Mouse (Mus musculus) thymus, postnatal 0 days (tissue): ENCODE measurements around the gene Klhl20. TPM values are rescaled to one million over a fixed set of nuclear protein-coding genes. Genes with fewer than 3 reads are reported as not detected.
"Not testable (repeated sequence)": the region's sequence is repeated elsewhere in the genome, so short reads cannot be mapped to it uniquely, and the experiment has no call there.

Source experiments
- DNase-seq: peaks from one replicate; pipeline ENCODE4 v3.0.0-alpha.2; 2015; ENCODE audit warnings: low spot score
- polyA plus RNA-seq: library from polyadenylated mRNA; unstranded; fragments of >200 nt; fragmentation: Nextera tagmentation; extraction: Ambion mirVana; gene quantifications from 2 replicates; pipeline ENCODE4 v1.2.1, GENCODE M21; 2015

Klhl20 gene
- 17.5 and 17.6 TPM in 2 replicates for polyA plus RNA-seq

DNA sequence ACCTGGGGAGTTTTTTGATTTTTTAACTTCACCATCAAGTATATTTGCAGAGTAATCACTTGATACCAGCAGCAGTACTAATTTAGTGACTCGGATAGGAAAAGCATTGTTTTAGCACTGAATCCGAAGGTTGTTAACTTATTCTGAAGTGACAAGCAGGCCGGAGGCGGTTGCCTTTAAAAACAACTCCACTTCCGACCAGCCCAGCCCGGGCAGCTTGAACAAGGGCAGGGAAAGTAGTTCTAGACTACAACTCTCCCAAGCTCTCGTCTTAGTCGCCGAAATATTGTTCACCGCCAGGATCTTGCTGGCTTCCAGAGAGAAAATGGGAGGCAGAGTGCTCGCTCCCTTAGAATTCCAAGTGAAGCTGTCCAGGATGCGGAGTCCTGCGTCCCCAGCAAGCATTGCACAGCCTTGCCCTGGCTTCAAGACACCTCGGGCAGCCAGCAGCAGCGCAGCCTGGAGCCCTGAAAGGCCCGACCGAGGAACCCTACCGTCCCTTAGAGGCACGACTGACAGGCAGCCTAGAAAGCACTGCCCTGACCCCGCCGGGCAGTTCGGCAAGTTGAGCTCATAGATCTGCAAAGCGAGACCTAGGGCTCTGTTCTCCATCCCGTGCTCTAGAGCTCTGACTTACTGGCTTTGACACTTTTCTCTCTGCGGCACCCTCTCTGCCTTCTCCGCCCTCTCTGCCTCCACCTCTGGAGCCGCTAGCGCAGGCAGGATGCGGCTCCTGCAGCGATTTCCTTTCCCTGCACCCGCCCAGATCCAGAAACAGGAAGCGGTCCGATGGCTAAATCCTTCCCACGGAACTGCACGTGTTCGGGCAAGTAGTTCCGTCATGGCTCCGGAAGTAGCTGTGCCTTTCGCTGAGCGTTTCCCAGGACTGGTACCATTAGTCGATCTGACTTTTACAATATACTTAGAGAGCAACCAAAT is at the start of gene Klhl20:
Gene Klhl20 (minus strand): TSS at position 786 of the 939 bp plus-strand sequence.
- DNase-seq: peak; percentile 96

DNA sequence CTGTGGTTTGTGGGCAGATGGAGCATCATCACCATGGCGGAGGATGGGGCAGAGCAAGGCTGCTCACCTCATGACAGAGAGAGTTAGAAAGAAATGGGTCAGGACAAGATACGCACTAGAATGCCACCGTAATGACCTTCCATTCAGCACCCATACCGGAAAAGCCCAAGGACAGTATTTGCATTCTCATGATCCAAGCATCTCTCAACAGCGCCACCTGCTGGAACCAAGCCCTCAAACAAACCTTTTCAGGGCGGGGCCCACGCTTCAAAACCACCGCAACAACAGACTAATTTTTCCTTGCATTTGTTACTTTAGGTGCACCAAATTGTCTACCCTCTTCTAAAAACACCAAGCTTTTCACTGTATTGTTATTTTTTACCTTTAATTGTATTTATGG is 49.4 kb upstream of the Klhl20 start:
- DNase-seq: peak; percentile 74

DNA sequence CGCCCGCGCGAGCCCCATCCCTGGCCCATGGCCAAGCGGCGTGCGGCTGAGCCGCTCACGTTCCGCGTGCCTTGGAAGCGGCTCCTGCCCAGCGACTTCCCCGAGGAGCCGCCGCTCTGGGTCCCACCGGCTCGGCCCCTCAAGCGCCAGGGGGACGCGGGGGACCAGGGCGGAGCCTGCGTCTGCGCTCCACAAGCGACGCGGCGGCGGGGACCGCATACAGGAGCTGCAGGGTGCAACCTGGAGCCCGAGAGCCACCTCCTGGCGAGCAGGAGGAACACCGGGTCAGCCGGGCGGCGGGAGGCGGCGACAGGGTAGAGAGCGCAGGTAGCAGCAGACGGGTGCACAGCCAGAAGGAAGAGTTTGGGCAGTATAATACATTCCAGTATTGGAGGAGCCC is 39.3 kb upstream of the Klhl20 start:
- DNase-seq: peak; percentile 81

DNA sequence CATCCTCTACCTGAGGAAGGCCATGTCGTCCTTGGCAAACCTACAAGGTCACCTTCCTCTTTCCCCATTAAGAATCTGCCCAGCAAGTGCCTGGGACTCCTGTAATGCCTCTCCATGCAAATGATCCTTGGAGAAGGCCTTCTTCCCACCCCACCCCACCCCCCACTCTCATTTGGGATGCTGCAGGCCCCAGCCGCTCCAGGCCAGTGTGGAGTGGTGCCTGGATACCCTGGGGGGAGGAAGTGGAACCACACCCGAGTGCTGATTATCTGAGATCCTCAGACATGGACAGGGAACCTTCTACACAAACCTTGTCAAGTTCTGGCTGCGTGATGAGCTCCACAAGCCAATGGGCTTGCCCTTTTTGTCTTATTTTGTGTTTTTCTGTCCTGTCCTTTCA is 29.0 kb upstream of the Klhl20 start:
- no peak for DNase-seq

DNA sequence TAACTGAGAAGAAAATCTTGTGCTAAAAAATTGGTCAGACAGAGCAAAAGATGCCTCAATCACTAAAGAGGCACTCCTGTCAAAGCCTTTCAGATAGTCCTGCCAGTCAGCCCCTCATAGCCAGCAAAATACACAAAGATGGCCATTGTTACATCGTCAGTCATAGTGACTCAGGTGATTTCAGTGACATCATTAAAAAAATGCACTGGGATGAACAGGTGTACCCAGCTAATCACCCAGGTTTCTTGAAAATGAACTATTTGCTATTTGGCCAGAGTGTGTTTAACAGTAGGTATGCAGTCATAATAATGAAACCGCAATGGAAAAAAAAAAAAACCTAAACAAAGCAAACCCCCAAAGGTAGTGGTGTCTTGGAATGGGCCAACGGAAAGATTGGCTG is 27.9 kb upstream of the Klhl20 start, which contains the start of gene Tex50:
Gene Tex50 (minus strand): TSS at position 101 of the 400 bp plus-strand sequence.
- no peak for DNase-seq

DNA sequence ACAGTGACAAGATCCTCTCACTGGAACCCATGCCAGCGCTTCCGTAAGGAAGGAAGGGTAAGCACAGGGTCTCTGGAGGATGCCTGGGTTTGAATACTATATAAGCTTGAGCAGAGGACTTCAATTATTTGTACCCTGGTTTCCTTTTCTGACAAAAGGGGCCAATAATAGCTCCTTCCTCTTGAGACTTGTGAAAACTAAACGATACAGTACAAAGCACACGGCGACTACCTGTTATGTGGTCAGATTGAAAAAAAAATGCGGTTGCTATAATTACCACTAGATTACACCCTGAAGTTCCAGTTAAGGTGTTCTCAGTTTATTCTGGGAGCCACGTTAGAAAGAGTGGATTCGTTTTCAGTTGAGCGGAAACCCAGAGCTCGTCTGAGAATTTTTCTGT is 25.2 kb upstream of the Klhl20 start:
- DNase-seq: peak; percentile 9

DNA sequence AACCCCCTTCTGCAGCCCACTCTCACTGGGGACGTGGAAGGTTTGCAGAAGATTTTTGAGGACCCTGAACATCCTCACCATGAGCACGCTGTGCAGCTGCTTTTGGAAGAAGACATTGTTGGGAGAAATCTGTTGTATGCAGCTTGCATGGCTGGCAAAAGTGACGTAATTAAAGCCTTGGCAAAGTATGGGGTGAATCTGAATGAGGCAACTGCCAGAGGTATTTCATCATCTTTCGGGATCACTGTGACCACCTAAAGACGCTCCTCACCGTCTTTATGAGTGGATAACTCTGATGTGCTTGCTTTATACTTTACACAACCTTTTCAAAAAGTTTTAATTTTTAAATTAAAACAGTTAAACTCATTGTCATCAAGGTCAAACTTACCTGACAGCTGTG is 19.8 kb upstream of the Klhl20 start:
- no peak for DNase-seq

DNA sequence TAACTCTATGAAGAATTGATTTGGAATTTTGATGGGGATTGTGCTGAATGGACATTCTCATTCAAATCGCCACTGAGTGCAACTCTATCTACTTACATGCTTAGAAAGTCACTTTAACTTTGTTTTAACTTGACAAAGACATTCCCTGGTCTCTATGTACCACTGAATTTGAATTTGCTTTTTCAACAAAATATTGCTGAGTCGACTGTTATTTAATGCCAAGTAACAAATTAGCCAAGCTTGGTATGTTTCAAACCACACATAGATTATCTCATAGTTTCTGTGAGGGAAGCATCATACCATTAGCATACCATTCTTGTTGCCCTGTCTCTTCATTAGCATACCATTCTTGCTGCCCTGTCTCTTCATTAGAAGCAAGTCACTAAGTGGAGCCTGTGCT is 16.6 kb upstream of the Klhl20 start:
- no peak for DNase-seq

DNA sequence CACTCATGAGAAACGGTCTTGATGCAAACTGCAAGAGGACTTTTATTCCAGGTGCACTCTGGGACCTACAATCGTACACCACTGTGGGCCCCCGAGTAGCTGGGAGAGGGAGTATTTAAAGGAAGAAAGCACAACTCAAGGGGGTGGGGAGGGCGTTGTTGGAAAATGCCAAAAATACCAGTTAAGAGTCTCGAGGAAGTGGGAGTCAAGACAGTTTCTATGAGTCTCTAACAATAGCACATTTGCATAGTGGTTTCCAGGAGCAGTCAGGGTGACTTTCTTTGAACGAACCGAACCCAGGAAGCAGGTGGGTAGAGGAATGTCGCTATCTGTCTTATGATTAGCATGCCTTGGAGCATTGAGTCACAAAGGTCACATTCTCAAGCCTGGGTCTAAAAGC is 14.3 kb upstream of the Klhl20 start:
- DNase-seq: not testable (repeated sequence)

DNA sequence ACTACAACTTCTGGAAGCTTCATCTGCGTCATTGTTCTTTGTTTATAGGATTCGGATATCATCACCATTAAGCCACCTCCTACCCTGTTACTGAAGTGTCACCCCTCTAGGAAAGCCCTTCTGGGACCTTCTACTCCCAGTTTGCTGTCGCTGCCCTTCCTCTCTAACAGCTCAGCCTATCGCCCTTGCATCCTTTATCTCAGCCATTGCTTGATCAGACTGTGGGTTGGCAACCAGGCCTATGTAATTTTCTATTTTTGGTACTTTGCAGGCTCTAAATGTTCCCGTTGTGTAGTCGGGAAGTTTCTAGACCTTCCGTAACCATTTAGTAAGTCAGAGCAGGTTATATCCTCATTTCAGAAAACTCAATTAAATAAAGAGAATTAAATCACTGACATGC is 11.9 kb upstream of the Klhl20 start:
- no peak for DNase-seq

DNA sequence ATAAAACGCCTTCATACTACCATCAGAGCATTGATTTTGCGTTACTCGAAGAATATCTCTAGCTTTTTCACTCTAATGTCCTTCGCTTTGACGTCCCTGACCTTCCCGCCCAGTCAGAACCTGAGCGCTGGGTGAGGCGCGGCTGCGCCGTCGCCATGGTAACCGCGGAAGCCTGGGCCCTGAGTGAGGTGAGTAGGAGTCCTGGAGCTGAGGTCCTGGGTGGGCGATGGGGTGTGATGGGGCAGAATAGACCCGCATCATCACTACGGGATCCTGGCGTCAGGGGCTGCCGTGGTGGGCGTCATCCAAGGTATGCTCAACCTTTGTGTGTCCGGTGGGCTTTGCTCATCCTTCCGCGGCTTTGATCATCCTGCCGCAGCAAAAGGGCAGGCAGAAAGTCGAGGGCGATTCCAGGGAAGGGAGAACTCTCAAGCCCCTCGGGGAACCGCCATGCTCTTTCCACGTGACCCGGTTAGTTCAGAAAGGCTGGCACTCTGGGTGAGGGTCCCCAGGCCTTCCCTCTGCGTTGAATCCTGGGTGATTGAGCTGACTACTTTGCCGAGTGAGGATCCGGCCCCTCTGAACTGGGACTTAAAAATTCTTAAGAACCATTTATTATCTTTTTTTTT is 11.3 kb upstream of the Klhl20 start, which contains the start of gene Ankrd45:
Gene Ankrd45 (plus strand): TSS at position 161 of the 629 bp plus-strand sequence.
- peak; percentile 52 for DNase-seq

DNA sequence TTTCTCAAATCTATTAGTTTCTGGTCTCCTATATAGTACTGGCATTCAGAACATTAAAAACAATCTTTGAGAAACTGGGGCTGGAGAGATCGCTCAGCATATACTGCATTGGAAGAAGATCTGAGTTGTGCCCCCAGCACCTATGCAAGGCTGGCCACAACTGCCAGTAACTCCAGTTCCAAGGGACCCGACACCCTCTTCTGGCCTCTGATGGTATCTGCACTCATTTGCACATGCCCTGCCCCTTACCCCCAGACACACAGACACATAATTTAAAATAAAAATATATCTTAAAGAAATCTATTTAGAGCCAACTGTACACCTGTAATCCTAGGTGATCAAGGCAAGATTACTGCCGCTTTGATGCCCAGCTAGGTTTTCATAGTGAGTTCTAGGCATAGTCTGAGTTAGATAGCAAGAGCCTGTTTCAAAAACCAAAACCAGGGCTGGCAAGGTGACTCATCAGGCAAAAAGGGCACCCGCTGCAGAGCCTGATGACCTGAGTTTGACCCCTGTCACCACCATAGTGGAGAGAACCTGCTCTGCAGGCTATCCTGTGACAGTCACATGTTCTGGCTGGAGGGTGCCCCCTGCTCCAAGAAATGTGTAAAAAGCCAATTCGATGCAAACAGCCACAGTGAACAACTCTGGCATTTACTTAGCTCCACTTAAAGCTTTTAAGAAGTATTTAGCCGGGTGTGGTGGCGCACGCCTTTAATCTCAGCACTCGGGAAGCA is 8.9 kb upstream of the Klhl20 start:
- no peak for DNase-seq

DNA sequence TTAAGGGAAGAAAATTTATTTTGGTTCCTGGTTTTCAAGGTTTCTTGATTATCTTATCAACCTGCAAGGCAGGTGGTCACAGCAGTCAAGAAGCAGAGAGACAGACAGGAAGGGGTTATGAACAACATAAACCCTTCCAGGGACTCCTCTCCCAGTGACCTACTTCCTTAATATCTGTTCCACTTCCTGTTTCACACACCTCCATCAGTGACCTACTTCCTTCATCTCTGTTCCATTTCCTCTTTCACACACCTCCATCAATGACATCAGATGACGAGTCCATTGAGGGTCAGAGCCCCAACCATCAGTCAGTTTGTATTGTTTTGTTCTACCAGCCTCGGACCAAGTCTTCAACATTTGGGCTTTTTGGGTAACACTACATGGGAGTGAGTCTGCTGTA is 8.2 kb upstream of the Klhl20 start:
- DNase-seq: no peak

DNA sequence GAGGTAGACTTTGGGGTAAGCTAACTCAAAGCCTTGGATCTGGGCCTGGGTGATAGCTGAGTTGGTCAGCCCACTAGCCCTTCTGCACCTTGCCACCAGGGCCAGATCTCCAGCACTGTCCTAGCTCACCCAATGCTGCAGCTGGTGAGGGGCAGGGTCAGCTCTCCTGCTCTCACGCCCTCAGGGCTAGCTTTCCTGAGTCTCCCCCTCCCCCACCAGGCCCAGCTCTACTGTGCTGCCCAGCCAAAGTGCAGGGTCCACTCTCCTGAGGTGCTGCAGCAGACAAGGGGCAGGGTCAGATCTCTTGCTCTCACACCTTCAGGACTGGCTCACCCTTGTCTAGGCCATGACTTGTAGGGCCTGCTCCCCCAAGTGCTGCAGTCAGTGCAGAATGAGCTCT is 4.8 kb downstream of the Klhl20 start:
- no peak for DNase-seq

DNA sequence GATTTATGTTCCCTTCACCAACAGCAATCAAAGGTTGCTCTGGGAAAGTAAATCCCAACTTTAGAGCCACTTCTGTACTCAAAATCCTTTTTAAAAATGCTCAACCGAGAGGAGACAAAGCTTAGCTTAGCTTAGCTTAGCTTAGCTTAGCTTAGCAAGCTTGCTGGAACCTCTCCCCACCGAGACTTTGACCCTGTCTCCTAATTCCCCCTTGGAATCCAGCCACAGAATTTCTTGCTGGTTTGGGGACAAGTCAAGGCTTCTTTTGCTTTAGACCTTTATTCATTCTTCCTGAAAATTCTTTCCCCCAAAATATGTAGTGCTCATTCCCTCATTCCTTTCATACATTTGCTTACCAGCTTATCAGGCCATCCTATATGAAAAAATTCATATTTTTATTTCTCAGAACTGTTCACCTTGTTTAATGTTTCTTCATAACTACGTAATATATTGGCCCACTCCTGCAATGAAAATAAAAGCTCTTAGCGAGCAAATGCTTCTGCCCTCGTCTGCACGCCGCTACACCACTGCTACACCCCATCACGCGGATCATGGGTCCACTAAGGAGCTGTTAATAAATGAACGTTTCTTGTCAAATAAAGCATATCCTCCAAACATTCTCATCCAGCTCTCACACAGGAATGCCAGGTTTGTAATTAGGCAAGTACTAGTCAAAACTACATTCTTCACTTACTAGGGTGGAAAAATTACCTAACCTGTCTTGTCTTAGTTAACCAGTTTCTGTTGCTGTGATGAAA is 8.5 kb downstream of the Klhl20 start:
- no peak for DNase-seq

DNA sequence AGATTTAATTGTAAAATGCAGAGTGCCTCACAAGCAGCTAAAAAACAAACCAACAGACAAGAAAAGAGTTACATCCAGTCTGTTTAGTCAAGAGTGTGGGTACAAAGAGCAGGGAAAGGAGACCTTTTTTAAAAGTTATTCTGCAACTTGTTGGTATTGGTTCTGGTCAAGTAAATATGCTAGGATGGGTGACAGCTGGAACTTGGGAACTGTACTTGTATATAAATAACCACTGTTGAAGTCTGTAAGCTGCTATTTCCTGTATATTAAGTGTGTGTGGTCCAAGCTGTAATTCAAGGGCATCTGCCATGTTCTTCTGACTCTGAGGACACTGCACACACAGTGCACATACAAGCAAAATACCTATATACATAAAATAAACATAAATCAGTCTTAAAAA is 16.7 kb downstream of the Klhl20 start:
- DNase-seq: no peak

DNA sequence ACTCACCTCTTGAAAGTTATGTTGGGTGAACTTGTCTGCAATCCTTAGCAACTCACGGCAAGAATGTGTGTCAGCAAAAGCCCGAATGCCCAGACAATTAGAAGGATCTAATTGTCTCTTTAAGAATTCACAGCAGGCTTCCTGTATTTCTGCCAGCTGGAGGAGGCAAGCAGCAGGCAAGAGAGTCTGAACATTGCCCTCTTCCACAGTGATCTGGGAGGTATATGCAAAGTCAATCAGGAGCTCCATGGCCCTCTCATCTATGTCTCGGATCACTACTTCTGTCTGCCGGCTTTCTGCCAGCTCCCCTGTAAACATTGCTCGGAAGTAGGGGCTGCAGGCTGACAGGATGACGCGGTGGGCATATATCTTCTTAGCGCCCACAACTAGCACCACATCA is 22.1 kb downstream of the Klhl20 start:
- DNase-seq: no peak

DNA sequence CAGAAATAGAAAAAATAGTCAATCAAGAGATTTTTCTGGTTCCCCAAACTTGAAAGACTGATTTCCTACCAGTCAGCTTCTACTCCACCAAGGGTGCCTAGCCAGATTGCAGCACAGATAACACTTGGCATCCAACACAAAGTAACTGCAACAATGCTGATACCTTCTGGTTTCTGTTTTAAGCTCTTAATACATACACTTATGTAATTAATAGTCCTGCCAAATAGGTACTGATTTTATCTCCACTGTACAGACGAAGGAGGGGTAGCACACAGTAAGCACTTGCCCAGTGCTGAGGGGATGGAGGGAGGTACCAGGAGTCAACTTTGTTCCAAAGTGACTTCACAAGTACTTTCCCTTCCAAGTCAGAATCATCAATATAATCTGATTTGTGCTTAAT is 27.5 kb downstream of the Klhl20 start:
- no peak for DNase-seq

DNA sequence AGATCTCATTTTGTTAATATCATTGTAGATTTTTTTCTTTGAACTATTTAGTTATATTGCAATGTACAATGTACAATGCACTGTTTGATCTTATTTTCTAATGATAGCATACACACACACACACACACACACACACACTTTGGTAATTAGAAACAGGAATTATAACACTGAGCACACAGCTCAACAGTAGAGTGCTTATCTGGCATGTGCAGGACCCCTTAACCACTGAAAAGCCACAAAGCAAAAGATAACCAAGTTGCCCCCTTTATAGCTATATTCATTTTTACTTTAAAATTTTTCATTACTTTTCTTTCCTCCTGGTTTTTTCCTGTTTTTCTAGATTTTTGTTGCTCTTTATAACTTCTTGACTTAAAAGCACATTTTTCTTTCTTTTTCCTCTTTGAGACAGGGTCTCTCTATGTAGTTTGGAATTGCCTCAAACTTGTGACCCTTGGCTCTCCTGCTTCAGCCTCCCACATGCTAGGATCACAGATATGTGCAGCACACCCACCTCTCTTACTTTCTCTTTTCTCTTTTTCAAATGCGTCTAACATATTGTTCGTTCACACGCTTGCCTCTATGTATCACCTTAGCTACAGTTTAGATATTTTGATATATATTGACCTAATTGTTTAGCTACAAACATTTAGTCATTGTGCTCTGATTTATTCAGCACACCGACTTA is 31.4 kb downstream of the Klhl20 start:
- DNase-seq: no peak

DNA sequence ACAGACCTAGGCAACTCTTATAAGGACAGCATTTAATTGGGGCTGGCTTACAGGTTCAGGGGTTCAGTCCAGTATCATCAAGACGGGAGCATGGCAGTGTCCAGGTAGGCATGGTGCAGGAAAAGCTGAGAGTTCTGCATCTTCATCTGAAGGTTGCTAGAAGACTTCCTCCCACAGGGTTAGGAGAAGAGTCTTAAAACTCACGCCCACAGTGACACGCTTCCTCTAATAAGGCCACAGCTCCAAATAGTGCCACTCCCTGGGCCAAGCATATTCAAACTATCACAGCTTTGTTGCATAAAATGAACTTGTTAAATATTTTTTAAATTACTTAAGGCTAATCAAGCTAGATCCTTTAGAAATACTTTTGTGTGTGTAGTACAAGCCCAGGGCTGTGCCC is 54.1 kb downstream of the Klhl20 start:
- no peak for DNase-seq
